Comparison of ENCODE assay signal across 18 mouse cellular contexts in the genomic region with DNA sequence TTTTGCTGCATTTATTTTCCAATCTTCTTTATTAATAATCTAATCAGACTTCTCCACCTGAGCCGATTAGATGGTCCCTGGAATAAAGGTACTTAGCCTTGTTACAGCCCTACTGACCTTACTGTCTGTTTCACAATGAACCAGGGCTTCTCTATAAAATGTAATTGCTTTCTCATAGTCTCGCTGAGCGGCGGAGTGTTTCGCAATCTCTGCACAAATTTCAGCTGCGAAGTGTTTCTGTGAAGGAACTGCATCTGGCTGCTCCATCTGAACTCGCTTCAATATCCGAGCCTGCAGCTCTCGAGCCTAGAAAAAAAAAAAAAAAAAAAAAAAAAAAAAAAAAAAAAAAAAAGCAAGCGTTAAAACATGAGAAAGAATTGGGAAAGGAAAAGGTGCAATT. TPM values are rescaled to one million over a fixed set of nuclear protein-coding genes. Genes with fewer than 3 reads are reported as not detected.
DNase-seq lines count a peak whose midpoint lies in the region; ATAC-seq lines count a peak whose summit lies in the region.
"Had no signal": no experiment of that assay in that cellular context is flagged by ENCODE, and none has a peak within 500 bp of the region (broad histone marks: within the 10 kb centered on the region; RNA-seq: fewer than 3 reads in every experiment).

No protein-coding gene starts in this region.

- no peak overlapping the region for H3K4me2 ChIP-seq in midbrain, embryonic 11.5 days
- no peak overlapping the region for H3K4me2 ChIP-seq in midbrain, embryonic 13.5 days (replicated peaks)
- H3K4me2 ChIP-seq: forebrain, embryonic 13.5 days; heart, embryonic 13.5 days; hindbrain, embryonic 14.5 days; kidney, embryonic 15.5 days; liver, embryonic 11.5 days; neural tube, embryonic 12.5 days had no signal

- no peaks in the 10 kb centered on the region for H3K9me3 ChIP-seq in heart, embryonic 10.5 days
- no peaks in the 10 kb centered on the region for H3K9me3 ChIP-seq in midbrain, embryonic 11.5 days (ENCODE audit: control insufficient read depth, low read length)
- no peaks in the 10 kb centered on the region for H3K9me3 ChIP-seq in midbrain, embryonic 13.5 days
- H3K9me3 ChIP-seq in embryonic facial prominence, embryonic 10.5 days: no peaks in the 10 kb centered on the region
- H3K9me3 ChIP-seq: forebrain, embryonic 13.5 days; heart, embryonic 13.5 days; kidney, embryonic 15.5 days; midbrain, embryonic 10.5 days; neural tube, embryonic 12.5 days had no signal

- ATAC-seq in midbrain, embryonic 11.5 days (ENCODE audit: low FRiP score): no peak
- ATAC-seq in midbrain, embryonic 13.5 days: no peak
- ATAC-seq: forebrain, embryonic 13.5 days had no signal

- no peak overlapping the region for H3K4me3 ChIP-seq in heart, embryonic 10.5 days
- no peak overlapping the region for H3K4me3 ChIP-seq in midbrain, embryonic 11.5 days (ENCODE audit: low read depth, low read length)
- no peak overlapping the region for H3K4me3 ChIP-seq in midbrain, embryonic 13.5 days (replicated peaks)
- no peak overlapping the region for H3K4me3 ChIP-seq in embryonic facial prominence, embryonic 10.5 days
- H3K4me3 ChIP-seq: forebrain, embryonic 13.5 days; heart, embryonic 13.5 days; kidney, embryonic 15.5 days; midbrain, embryonic 10.5 days; neural tube, embryonic 12.5 days had no signal

- peak; percentile 29 for DNase-seq in heart, adult 11 months
- no peak for DNase-seq in heart, embryonic 10.5 days (ENCODE audit: low spot score)
- peak; percentile 37 for DNase-seq in midbrain, embryonic 11.5 days (ENCODE audit: low spot score, missing footprints)
- DNase-seq in lung, postnatal 14 days: peak; percentile 18
- no peak for DNase-seq in embryonic facial prominence, embryonic 10.5 days (ENCODE audit: low spot score)
- no peak for DNase-seq in neural tube, embryonic 10.5 days (ENCODE audit: extremely low spot score, low spot score)
- DNase-seq: cerebellum, adult 8-10 months; gastrocnemius, postnatal 36 days; kidney, postnatal 4 days; right cerebral cortex, postnatal 4 days had no signal

- no peaks in the 10 kb centered on the region for H3K4me1 ChIP-seq in heart, embryonic 10.5 days
- H3K4me1 ChIP-seq in midbrain, embryonic 11.5 days (ENCODE audit: control insufficient read depth, insufficient read depth, low read length): no peaks in the 10 kb centered on the region
- no peaks in the 10 kb centered on the region for H3K4me1 ChIP-seq in midbrain, embryonic 13.5 days (replicated peaks)
- no peaks in the 10 kb centered on the region for H3K4me1 ChIP-seq in embryonic facial prominence, embryonic 10.5 days
- H3K4me1 ChIP-seq: forebrain, embryonic 13.5 days; heart, embryonic 13.5 days; kidney, embryonic 15.5 days; midbrain, embryonic 10.5 days; neural tube, embryonic 12.5 days had no signal

- 88% methylated on average over 10 of the region's 10 CpGs for WGBS in heart, embryonic 10.5 days
- WGBS in midbrain, embryonic 11.5 days: 94% methylated on average over 10 of the region's 10 CpGs
- WGBS in midbrain, embryonic 13.5 days: 90% methylated on average over 10 of the region's 10 CpGs
- 90% methylated on average over 10 of the region's 10 CpGs for WGBS in embryonic facial prominence, embryonic 10.5 days

- H3K36me3 ChIP-seq in heart, embryonic 10.5 days: peaks cover 29% of the 10 kb centered on the region; the same call in 1 of the 2 replicates
- H3K36me3 ChIP-seq in midbrain, embryonic 11.5 days (ENCODE audit: control insufficient read depth, insufficient read depth, low read length): 0 out of 2 replicates have a peak, but pooled peaks cover 2% of the 10 kb centered on the region
- H3K36me3 ChIP-seq in midbrain, embryonic 13.5 days: peaks cover 53% of the 10 kb centered on the region
- peaks cover 45% of the 10 kb centered on the region for H3K36me3 ChIP-seq in embryonic facial prominence, embryonic 10.5 days (replicated peaks)

- H3K27ac ChIP-seq in heart, embryonic 10.5 days: no peak overlapping the region
- H3K27ac ChIP-seq in midbrain, embryonic 11.5 days (ENCODE audit: low read depth, low read length): no peak overlapping the region
- H3K27ac ChIP-seq in midbrain, embryonic 13.5 days: no peak overlapping the region
- no peak overlapping the region for H3K27ac ChIP-seq in embryonic facial prominence, embryonic 10.5 days (replicated peaks)
- H3K27ac ChIP-seq: forebrain, embryonic 13.5 days; heart, embryonic 13.5 days; hindbrain, embryonic 14.5 days; kidney, embryonic 15.5 days; midbrain, embryonic 10.5 days; neural tube, embryonic 12.5 days had no signal

- H3K27me3 ChIP-seq in heart, embryonic 10.5 days (ENCODE audit: insufficient read depth, poor library complexity, severe bottlenecking): no peaks in the 10 kb centered on the region
- no peaks in the 10 kb centered on the region for H3K27me3 ChIP-seq in midbrain, embryonic 11.5 days (ENCODE audit: control insufficient read depth, insufficient read depth, low read length)
- H3K27me3 ChIP-seq in midbrain, embryonic 13.5 days: no peaks in the 10 kb centered on the region
- H3K27me3 ChIP-seq in embryonic facial prominence, embryonic 10.5 days (replicated peaks; ENCODE audit: low read depth, poor library complexity, severe bottlenecking): no peaks in the 10 kb centered on the region
- H3K27me3 ChIP-seq: forebrain, embryonic 13.5 days; heart, embryonic 13.5 days; kidney, embryonic 15.5 days; neural tube, embryonic 12.5 days had no signal

- no peak overlapping the region for H3K9ac ChIP-seq in midbrain, embryonic 11.5 days (ENCODE audit: low read length)
- H3K9ac ChIP-seq in midbrain, embryonic 13.5 days (replicated peaks): no peak overlapping the region
- H3K9ac ChIP-seq: forebrain, embryonic 13.5 days; heart, embryonic 13.5 days; hindbrain, embryonic 14.5 days; kidney, embryonic 15.5 days; neural tube, embryonic 12.5 days had no signal

RNA-seq across cellular contexts. Expression of a gene that starts 46.5 kb away (rescaled TPM):
- polyA plus RNA-seq in heart, embryonic 10.5 days (2016; fragmentation: Nextera tagmentation; extraction: Ambion mirVana): 8.1 and 8.9 TPM in 2 replicates
- polyA plus RNA-seq in midbrain, embryonic 11.5 days (2014; fragmentation: Nextera tagmentation; extraction: Ambion mirVana): 15.1 and 17.4 TPM in 2 replicates
- polyA plus RNA-seq in midbrain, embryonic 13.5 days (2015; fragmentation: Nextera tagmentation; extraction: Ambion mirVana): 13.7 and 14.7 TPM in 2 replicates
- 11.9 and 13.7 TPM in 2 replicates for polyA plus RNA-seq in embryonic facial prominence, embryonic 10.5 days (2016; fragmentation: Nextera tagmentation; extraction: Ambion mirVana)

Comparison
In these comparisons a context has a peak if more than half of its experiments do, and no peak if none do; other contexts are left out.
1. DNase-seq: peak in heart, adult 11 months (single experiment), midbrain, embryonic 11.5 days (single experiment) and lung, postnatal 14 days (single experiment); none in heart, embryonic 10.5 days (single experiment), embryonic facial prominence, embryonic 10.5 days (single experiment) and neural tube, embryonic 10.5 days (single experiment).